Mouse (Mus musculus) liver, adult 2 months (tissue): Measurements from ENCODE around the gene Cntnap5a.

ENCODE experiments used
- CTCF ChIP-seq: fragments of 200-500 bp; IDR thresholded peaks from 2 replicates; pipeline ENCODE4 v1.5.1; 2011; ENCODE audit warnings: low read depth, low read length, control low read depth
- POLR2A ChIP-seq: fragments of 200-500 bp; IDR thresholded peaks from 2 replicates; pipeline ENCODE4 v1.6.1; 2011; ENCODE audit warnings: low read length, control low read depth; ENCODE audit not compliant: insufficient read depth; ENCODE audit errors: extremely low read depth

DNA sequence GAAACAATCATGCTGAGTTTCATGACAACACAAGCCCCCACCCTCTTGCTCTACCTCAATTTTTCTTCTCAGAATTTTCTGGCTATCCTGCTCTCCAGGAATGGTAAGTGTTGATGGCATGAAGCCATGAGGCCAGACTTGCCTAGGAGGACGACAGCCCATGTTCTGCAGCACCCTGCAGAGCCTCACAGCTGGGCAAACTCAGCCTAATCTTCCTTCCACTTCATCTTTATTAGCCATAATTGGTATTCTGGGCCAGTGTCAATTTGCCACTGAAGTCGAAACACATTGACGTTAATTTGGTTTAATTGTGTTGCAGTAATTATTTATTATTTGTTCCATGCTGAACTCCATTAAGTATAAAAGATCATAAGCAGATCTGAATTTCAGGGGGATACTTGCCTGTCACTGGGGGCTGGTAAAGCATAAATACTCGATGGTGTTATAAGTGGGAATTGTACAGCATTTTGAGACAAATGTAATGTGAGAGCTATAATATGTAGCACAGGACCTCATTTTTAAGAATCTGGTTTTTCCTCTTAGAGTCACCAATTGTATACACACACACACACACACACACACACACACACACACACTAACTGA, 770.7 kb downstream of the Cntnap5a start:
- TF ChIP-seq CTCF, result no peak
- no peak for TF ChIP-seq POLR2A
